Mouse (Mus musculus): ENCODE results near the gene Gm8374.
"Not testable (repeated sequence)": the region's sequence is repeated elsewhere in the genome, so short reads cannot be mapped to it uniquely, and the experiment has no call there.

DNA sequence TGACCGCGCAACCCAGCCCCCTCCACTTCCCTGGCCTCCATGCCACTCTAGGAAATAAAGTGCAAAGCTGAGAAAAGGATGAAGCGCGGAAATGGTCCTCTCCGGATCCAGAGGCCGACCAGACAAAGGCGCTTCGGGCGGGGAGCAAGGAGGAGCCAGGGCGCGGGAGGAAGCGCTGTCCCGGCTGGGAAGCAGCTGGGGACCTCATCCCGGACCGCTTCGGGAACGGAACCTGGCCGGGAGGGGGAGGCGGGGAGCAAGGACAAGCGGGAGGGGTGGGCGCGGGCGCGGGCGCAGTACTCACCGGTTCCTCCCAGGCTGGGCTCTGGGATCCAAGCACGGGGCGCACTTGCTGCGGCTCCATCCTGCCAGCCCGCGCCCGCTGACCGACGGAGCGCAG is 50.3 kb downstream of the Gm8374 start, which contains the start of gene Gm3739:
- TF ChIP-seq CTCF (IDR thresholded peaks at IDR 0.05; ENCODE audit: extremely low read depth, insufficient read depth, insufficient read length, insufficient replicate concordance); POLR2A (IDR thresholded peaks at IDR 0.05; ENCODE audit: low read depth, low read length): not testable (repeated sequence)

Measured in spleen, adult 2 months (tissue).